Mouse (Mus musculus): ENCODE measurements around the gene Gast.

- TF ChIP-seq CTCF (IDR thresholded peaks at IDR 0.05; ENCODE audit: insufficient read depth, low read length), result no peak
- no peak for TF ChIP-seq POLR2A (IDR thresholded peaks at IDR 0.05; ENCODE audit: borderline replicate concordance, extremely low read depth, low read depth, low read length)
Measured at GRCm38 (mm10) chr11:100330235-100330634, 4.0 kb upstream of the Gast start.

All from lung, adult 2 months (tissue).